Mouse (Mus musculus): ENCODE measurements around the gene Gm28845.
"Not testable (repeated sequence)": the region's sequence is repeated elsewhere in the genome, so short reads cannot be mapped to it uniquely, and the experiment has no call there.

Gene Gm28845

DNA sequence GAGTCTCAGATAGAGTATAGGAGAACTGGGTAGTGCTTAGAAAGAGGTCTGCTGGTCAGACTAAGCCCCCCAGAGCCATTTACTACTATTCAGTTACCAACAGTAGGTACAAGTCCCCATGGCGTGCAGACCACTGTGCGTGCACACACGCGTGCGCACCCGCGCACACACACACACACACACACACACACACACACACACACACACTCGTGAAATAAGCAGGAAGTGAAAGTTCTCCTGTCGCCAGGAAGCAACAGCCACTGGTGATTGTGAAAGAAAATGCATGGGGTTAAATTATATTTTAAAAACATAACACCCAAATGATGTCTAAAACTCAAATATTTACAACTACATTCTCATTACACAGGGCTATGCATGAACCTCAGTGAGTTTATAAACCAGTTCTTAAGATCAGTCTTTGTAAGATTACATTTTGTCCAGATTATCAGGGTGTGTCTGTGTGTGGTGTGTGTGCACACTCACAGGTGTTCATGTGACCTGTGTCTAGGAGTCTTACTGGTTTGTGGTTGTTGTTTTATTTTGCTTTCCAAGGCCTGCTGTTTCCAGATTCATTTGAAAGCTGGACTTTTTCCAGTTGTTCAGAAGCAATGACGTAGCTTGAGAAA, 11.6 kb downstream of the Gm28845 start:
- in situ Hi-C loops (cut with MboI, MseI): no loop called here

DNA sequence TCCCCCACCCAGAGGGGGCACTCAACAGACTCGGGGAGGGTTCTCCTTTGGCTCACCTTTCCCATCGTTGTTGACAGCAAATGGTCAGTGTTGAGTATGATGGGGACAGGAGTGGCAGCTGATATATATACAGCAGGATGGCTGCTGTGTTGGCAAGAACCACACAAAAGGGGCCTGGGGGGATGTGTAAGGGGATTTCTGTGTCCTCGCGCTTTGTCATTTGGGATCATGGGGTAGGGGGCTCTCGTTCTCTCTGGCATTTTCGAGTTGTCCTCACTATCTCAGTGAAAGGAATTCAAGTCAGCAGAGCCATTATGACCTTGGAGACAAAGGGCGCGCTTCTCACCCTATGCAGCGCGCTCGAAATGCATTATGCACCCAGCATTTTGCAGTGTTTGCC, 16.1 kb downstream of the Gm28845 start, which contains the start of gene Cryga:
TSS of gene Cryga (minus strand) at position 101 of the 400 bp plus-strand sequence.
- in situ Hi-C loops (cut with MboI, MseI): no loop called here

DNA sequence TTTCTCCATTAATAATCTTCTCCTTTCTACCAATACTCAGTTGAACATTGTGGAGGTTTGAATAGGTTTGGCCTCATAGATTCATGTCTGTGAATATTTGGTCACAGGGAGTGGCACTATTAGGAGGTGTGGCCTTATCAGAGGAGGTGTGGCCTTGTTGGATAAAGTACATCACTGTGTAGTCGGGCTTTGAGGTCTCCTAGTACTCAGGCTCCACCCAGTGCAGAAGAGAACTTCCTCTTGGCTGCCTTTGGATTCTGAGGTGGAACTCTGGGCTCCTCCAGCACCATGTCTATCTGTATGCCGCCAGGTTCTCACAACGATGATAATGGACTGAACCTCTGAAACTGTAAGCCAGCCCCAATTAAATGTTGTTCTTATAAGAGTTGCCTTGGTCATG, 22.4 kb downstream of the Gm28845 start:
- in situ Hi-C loops (cut with MboI, MseI): no loop called here

DNA sequence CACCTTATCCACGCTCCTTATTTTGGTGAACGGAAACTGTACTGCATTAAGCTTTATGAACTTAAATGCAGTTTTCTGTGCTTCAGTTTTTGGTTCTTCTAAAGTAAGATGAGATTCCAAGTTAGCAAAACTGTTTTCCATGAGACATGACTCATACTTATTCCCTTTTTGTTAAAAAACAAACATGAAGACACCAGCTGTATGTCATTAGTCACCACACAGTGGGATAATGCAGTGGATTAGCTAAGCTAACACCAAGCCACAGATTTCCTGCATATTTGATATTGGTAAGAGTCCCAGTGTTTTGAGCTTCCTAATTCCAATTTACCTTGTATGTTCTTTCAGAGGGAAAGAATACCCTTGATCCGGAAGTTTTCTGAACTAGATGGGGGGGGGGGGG, 27.8 kb downstream of the Gm28845 start:
- in situ Hi-C loops (cut with MboI, MseI): no loop called here

DNA sequence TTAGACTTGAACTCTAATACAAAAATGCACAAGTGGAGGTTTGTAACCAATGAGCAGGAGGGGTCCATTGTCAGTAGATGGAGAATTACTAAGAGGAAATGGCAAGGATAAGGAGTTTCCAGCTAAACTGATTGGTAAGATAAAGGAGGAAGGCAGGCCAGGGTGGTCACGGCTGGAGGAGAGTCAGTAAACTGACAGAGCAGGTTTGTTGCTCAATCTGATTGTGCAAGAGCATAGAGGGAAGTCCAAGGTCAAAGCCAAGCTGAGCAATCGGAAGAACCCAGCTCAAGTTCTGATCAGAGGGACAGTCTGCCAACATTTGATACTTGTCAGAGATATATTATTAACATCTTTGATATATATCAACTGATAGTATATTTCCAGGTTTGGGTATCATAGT, 29.0 kb downstream of the Gm28845 start:
- in situ Hi-C loops (cut with MboI, MseI): no loop called here

DNA sequence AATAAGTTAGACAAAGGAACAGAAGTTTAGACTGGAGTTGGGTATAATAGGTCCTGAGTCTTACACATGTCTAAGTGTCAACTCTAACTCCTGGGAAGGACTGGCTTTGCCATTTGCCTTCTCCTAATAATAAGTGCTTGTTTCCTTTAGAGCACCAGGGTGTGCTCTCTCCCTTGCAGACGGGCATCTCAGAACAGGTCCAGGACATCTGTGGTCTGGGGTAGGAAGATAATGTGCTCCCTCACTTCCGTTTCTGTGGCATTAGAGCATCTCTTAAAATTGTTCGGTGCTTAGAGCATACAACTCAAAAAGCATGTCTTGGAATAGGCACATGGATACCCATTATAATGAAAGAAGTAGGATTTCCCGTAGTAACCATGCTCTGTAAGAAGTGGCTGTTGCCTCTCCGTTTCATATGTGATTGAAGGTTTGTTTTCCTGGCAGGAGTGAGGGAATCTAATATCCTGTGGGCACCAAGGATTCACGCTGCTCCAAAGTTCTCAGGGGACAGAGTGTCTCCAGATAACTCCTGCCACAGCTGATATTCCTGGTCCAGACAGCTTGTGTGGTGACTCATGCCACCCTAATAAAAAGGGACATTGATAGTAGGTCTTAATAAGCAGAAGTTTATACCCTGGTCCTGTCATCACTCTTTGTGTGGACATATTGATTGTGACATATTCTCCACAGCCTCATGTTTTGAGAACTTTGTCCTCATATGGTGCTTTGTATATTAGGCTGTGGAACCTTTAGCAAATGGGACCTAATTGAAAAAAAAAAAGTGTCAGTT, 30.6 kb downstream of the Gm28845 start:
- in situ Hi-C loops (cut with MboI, MseI): no loop called here

DNA sequence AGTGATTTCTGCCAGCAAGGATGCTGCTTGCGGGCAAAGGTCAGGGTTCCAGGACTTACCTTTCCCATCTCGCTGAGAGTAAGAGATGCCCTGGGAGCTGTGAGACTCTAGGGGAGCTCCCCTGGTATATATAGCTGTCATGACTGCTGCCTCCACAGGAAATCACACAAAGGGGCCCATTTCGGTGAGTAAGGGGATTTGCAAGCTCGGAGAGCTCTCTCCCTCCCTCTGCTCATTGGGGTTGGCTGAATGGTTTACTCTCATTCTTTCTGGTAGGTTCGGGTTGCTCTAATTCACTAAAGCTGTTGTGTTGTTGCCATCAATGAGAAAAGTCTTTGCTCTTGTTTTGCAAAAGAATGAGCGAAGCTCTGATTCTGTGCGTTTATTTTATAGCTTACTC, 37.2 kb downstream of the Gm28845 start, which contains the start of gene Crygb:
TSS of gene Crygb (minus strand) at position 101 of the 400 bp plus-strand sequence.
- in situ Hi-C loops (cut with MboI, MseI): no loop called here

DNA sequence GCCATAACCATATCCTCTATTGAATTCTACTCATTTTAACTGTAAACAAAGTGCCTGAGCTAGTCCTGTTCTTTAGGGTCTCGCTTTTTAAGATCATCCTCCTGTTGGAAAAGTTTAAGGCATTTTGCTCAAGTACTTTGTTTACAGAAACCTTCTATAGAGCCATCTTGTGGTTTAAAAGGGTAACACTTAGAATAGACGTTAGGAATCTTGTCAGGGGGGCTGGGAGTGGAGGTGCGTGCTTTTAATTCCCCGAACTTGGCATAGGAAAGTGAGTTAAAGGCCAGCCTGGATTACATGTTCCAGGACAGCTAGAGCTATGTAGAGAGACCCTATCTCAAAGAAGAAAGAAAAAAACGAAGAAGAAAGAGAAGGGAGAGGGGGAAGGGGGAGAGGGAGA, 43.8 kb downstream of the Gm28845 start:
- in situ Hi-C loops (cut with MboI, MseI): no loop called here

DNA sequence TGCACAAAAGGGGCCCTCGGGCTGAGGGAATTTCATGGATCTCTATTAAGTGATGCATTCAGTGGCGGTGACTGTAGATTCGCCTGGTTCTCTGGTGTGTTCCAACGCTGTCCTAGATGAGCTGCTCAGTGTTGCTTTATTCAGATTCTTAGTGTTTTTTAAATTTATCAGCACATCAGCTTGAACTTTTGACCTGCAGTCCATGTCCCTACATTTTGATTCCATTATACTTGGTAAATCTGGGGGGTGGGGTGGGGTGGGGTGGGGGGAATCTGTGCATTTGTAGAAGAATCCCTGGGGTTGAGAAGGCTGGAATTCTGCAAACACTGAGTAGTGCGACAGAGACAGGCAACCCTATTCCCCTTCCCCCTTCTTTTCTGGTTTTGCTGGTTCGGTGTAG, 45.8 kb downstream of the Gm28845 start, which contains the start of gene Crygc:
TSS of gene Crygc (minus strand) at position 101 of the 400 bp plus-strand sequence.
- in situ Hi-C loops (cut with MboI, MseI): no loop called here

DNA sequence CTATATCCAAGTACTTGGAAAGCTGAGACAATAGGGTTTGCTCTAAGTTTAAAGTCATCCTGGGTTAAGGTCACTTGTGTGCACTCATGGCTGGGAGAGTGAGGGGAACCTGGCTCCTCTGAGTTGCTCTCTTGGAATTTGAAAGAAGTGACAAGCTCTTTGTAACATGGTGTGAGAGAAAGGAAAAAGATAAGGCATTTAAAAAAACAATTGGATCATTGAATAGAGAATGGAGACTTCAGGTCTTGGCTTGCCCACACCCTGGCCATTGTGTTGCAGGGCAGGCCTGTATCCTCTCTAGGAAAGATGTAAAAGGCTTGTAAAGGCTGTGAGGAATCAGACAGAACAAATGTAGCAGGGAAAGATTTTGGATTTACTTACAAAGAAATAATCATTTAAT, 51.5 kb downstream of the Gm28845 start:
- in situ Hi-C loops (cut with MboI, MseI): no loop called here

DNA sequence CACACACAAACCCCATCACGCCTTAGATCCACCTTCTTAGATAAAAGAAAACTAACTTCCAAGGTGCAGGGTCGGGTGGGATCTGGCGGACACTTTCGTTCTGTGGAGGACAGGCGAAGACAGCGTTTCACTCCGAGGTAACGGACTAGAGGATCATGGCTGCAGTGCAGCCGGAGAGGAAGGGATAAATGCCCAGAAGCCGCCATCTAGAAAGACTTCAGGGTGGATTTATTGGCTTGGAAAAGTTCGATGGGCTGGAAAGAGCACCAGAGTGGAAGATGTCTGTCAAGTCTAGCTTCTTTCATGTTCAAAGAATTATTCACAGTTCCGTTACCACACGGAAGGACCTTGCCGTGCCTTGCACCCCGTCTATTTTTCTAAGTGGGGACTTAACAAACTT, 55.2 kb downstream of the Gm28845 start:
- in situ Hi-C loops (cut with MboI, MseI): no loop called here

DNA sequence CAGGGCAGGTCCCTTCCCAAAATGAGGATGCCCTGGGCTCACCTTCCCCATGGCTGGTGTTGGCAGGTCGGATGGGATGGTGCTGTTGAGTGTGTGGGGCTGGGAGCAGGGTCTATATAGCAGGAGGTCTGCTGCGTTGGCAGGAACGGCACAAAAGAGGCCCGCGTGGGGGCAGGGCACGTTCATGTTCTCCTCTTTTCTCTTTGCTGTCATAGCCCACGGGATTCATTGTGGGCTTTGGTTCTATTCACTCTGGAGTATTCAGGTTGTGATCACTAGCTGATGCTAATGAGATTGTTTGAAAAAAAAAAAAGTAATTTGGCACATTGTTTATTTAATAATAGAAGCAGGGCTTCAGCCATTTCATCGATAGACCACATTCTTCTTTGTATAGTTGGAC, 56.0 kb downstream of the Gm28845 start, which contains the start of gene Crygd:
TSS of gene Crygd (minus strand) at position 101 of the 400 bp plus-strand sequence.
- in situ Hi-C loops (cut with MboI, MseI): no loop called here

DNA sequence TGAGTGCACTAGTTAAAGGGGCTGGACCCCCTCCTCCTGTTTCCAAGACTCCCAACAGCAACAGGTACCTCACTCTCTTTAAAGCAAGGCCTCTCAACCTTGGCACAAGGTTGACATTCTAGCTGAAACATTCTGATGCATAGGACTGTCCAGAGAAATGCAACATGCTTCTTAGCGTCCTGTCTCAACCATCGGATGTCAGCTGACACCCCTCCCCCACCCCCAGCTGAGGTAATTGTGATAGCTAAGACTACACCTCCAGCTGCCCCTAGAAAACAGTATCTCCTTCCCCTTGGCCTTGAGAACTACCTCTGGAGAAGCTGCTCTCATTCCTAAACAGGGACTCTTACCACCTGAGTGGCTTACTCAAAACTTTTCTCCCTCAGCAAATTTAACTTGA, 67.2 kb downstream of the Gm28845 start:
- in situ Hi-C loops (cut with MboI, MseI): no loop called here

DNA sequence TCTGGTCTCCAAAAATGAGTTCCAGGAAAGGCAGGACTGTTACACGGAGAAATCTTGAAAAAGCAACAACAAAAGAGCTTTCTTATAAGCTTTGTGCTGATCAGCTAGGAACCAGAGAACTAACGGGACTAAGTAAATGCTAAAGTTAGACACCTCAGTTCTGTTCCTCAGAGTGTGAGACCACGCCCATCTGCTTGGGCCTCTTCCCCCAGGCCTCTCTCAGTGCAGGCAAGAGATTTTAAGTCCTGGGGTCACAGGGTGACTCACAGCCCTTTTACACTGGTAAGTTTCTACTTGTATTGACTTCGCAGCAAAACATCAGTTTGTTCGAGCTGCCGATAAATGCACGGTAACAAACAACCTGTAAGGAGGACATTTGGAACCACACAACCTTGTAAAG, 67.7 kb downstream of the Gm28845 start:
- in situ Hi-C loops (cut with MboI, MseI): no loop called here

DNA sequence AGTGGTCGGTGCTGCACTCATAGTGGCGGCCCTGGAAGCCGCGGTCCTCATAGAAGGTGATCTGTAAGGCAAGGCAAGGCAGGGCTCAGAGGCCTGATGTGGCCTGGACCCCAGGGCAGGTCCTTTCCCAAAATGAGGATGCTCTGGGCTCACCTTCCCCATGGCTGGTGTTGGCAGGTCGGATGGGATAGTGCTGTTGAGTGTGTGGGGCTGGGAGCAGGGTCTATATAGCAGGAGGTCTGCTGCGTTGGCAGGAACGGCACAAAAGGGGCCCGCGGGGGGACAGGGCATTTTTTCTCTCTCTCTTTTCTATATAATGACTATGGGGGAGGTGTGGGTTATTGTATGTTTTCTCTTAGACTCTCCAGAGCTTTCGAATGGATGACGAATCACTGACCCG, 68.4 kb downstream of the Gm28845 start, which contains the start of gene Cryge:
TSS of gene Cryge (minus strand) at position 198 of the 400 bp plus-strand sequence.
- in situ Hi-C loops (cut with MboI, MseI): not testable (repeated sequence)

Measured in regulatory T cell (primary cell).